Mouse (Mus musculus) cerebellum, adult 2 months (tissue): ENCODE results near the gene Pacrg.

Source experiments
- CTCF ChIP-seq: fragments of 200-500 bp; IDR thresholded peaks from 2 replicates; pipeline ENCODE4 v1.5.1; 2011; ENCODE audit warnings: low read depth, mild to moderate bottlenecking, control low read depth, low read length, moderate library complexity, borderline replicate concordance; ENCODE audit not compliant: insufficient read depth
- POLR2A ChIP-seq: fragments of 200-500 bp; IDR thresholded peaks from 2 replicates; pipeline ENCODE4 v1.6.1; 2011; ENCODE audit warnings: low read length, control low read depth, borderline replicate concordance; ENCODE audit not compliant: insufficient read depth

DNA sequence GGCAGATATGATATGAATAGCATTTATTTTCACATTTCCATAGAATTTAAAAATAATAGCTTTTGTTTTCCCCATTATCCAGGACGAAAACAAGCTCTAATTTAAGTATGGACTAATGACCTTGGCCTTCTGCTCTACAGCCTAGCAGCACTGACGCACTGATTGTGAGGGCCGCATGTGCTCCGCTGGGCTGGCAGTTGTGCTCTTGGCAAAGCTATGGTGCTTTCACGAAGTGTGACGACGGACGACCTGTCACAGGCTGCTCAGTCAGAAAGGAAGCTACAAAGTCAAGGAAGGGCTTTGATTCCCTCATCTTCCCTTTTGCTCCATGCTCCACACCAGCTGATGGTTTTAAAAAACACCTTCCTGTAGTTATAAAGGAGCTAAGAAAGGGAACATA, 142.1 kb downstream of the Pacrg start:
- no peak for TF ChIP-seq CTCF
- TF ChIP-seq POLR2A, result no peak
